Mouse (Mus musculus): ENCODE data around the gene Parva.
A peak's percentile ranks its signal among the peaks of the same experiment; 100 is the strongest.

The Parva gene

GRCm38 (mm10) chr7:112514636-112515193 is 87.4 kb downstream of the Parva start:
- no peak for DNase-seq (ENCODE audit: low spot score)

GRCm38 (mm10) chr7:112525465-112525864 is 98.2 kb downstream of the Parva start:
- DNase-seq (ENCODE audit: low spot score): no peak

GRCm38 (mm10) chr7:112526226-112526625 is 98.9 kb downstream of the Parva start:
- no peak for DNase-seq (ENCODE audit: low spot score)

- DNase-seq (ENCODE audit: low spot score): no peak
These were observed 99.9 kb downstream of the Parva start for GRCm38 (mm10) chr7:112527230-112527629.

- no peak for DNase-seq (ENCODE audit: low spot score)
These were observed 100.8 kb downstream of the Parva start for GRCm38 (mm10) chr7:112528059-112528458.

GRCm38 (mm10) chr7:112528582-112529360 is 101.5 kb downstream of the Parva start:
- DNase-seq (ENCODE audit: low spot score): no peak

- no peak for DNase-seq (ENCODE audit: low spot score)
These were observed 103.6 kb downstream of the Parva start for GRCm38 (mm10) chr7:112530924-112531323.

GRCm38 (mm10) chr7:112534148-112534547 is 106.8 kb downstream of the Parva start:
- no peak for DNase-seq (ENCODE audit: low spot score)

GRCm38 (mm10) chr7:112535408-112535921 is 108.2 kb downstream of the Parva start:
- peak; percentile 31 for DNase-seq (ENCODE audit: low spot score)

- DNase-seq (ENCODE audit: low spot score): no peak
These were observed 121.8 kb downstream of the Parva start for GRCm38 (mm10) chr7:112549136-112549535.

GRCm38 (mm10) chr7:112561504-112561903 is 134.2 kb downstream of the Parva start:
- DNase-seq (ENCODE audit: low spot score): no peak

GRCm38 (mm10) chr7:112567004-112567403 is 139.7 kb downstream of the Parva start:
- no peak for DNase-seq (ENCODE audit: low spot score)

- no peak for DNase-seq (ENCODE audit: low spot score)
These were observed 141.7 kb downstream of the Parva start for GRCm38 (mm10) chr7:112568961-112569360.

- DNase-seq (ENCODE audit: low spot score): no peak
These were observed 154.3 kb downstream of the Parva start for GRCm38 (mm10) chr7:112581621-112582020.

GRCm38 (mm10) chr7:112582882-112583405 is 155.6 kb downstream of the Parva start:
- DNase-seq (ENCODE audit: low spot score): no peak

GRCm38 (mm10) chr7:112587449-112587848 is 160.1 kb downstream of the Parva start:
- DNase-seq (ENCODE audit: low spot score): no peak

- no peak for DNase-seq (ENCODE audit: low spot score)
These were observed 162.2 kb downstream of the Parva start for GRCm38 (mm10) chr7:112589530-112589929.

- DNase-seq (ENCODE audit: low spot score): no peak
These were observed 166.3 kb downstream of the Parva start for GRCm38 (mm10) chr7:112593586-112593985.

GRCm38 (mm10) chr7:112595226-112595850 is 168.0 kb downstream of the Parva start:
- no peak for DNase-seq (ENCODE audit: low spot score)

- DNase-seq (ENCODE audit: low spot score): no peak
These were observed 172.3 kb downstream of the Parva start for GRCm38 (mm10) chr7:112599650-112600049.

- no peak for DNase-seq (ENCODE audit: low spot score)
These were observed 172.9 kb downstream of the Parva start for GRCm38 (mm10) chr7:112600163-112600562.

- no peak for DNase-seq (ENCODE audit: low spot score)
These were observed 175.7 kb downstream of the Parva start for GRCm38 (mm10) chr7:112602966-112603365.

Measured in ovary, postnatal 10 days (tissue).